In the genomic region with DNA sequence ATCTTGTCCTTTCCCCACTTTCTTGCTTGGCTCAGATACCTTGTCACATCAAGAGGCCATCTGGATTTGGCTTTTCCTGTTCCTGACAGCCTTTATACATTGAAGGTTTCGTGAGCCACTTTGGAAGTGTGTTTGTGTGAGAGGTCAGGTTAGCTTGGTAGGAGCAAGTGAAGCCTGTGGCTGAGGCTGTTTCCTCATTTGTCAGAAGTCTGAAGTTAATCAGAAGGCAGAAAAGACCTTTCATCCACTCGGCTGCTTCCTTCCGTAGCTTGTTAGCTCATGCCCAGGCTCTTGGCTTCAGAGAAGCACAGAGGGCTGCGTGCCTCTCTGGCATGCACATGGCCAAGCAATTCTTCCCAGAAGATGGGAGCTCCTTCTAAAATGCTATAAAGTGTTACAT, we compare ENCODE assay signal across 12 mouse cellular contexts. TPM values are rescaled to one million over a fixed set of nuclear protein-coding genes. Genes with fewer than 3 reads are reported as not detected.
A peak's percentile ranks its signal among the peaks of the same experiment; 100 is the strongest.
DNase-seq lines count a peak whose midpoint lies in the region; ATAC-seq and TF ChIP-seq lines count a peak whose summit lies in the region.
"Had no signal": no experiment of that assay in that cellular context is flagged by ENCODE, and none has a peak within 500 bp of the region (broad histone marks: within the 10 kb centered on the region; RNA-seq: fewer than 3 reads in every experiment).

No protein-coding gene starts in this region.

- no peak for ATAC-seq in heart, embryonic 12.5 days (ENCODE audit: insufficient number of reproducible peaks, low FRiP score)

- H3K4me2 ChIP-seq in heart, embryonic 12.5 days: no peak overlapping the region
- H3K4me2 ChIP-seq: embryonic facial prominence, embryonic 12.5 days had no signal

- H3K4me3 ChIP-seq in gastrocnemius, adult 2 months: no peak overlapping the region
- no peak overlapping the region for H3K4me3 ChIP-seq in spleen, adult 2 months (ENCODE audit: extremely low read depth, insufficient read depth, insufficient read length)
- H3K4me3 ChIP-seq in heart, embryonic 12.5 days: no peak overlapping the region
- H3K4me3 ChIP-seq: embryonic facial prominence, embryonic 12.5 days; hindbrain, embryonic 10.5 days had no signal

- WGBS in spleen, adult 2 months: 23% methylated on average over 4 of the region's 4 CpGs
- 59% methylated on average over 4 of the region's 4 CpGs for WGBS in heart, embryonic 12.5 days

- H3K27ac ChIP-seq in gastrocnemius, adult 2 months: no peak overlapping the region
- H3K27ac ChIP-seq in spleen, adult 2 months (ENCODE audit: insufficient read depth, low read length): peak overlapping the region; percentile 56
- no peak overlapping the region for H3K27ac ChIP-seq in heart, embryonic 12.5 days (ENCODE audit: poor library complexity, severe bottlenecking)
- H3K27ac ChIP-seq: embryonic facial prominence, embryonic 12.5 days; hindbrain, embryonic 10.5 days had no signal

- H3K9ac ChIP-seq in heart, embryonic 12.5 days: no peak overlapping the region
- H3K9ac ChIP-seq: embryonic facial prominence, embryonic 12.5 days had no signal

- intact Hi-C loops in gastrocnemius, adult 2 months (cut with DNase I): no loop called here
- intact Hi-C loops in gastrocnemius, postnatal 14 days (cut with DNase I; ENCODE audit: low total_unique reads): no loop called here

- H3K27me3 ChIP-seq in spleen, adult 2 months (ENCODE audit: control insufficient read depth, insufficient read depth, low read length): no peaks in the 10 kb centered on the region
- H3K27me3 ChIP-seq in splenic B cell, adult 2 months (ENCODE audit: control insufficient read depth, insufficient read depth, low read length, poor library complexity, severe bottlenecking): no peaks in the 10 kb centered on the region
- no peaks in the 10 kb centered on the region for H3K27me3 ChIP-seq in heart, embryonic 12.5 days (replicated peaks)
- H3K27me3 ChIP-seq: CH12.LX; embryonic facial prominence, embryonic 12.5 days had no signal

- TF ChIP-seq CTCF in gastrocnemius, adult 2 months (IDR thresholded peaks at IDR 0.05): no peak
- no peak for TF ChIP-seq CTCF in spleen, adult 2 months (IDR thresholded peaks at IDR 0.05; ENCODE audit: extremely low read depth, insufficient read depth, insufficient read length, insufficient replicate concordance)

- TF ChIP-seq POLR2A in spleen, adult 2 months (IDR thresholded peaks at IDR 0.05; ENCODE audit: low read depth, low read length): no peak

- H3K36me3 ChIP-seq in spleen, adult 2 months (ENCODE audit: control insufficient read depth, insufficient read depth, low read length): no peaks in the 10 kb centered on the region
- H3K36me3 ChIP-seq in splenic B cell, adult 2 months (ENCODE audit: control insufficient read depth, insufficient read depth, low read length, poor library complexity, severe bottlenecking): no peaks in the 10 kb centered on the region
- peaks cover 12% of the 10 kb centered on the region for H3K36me3 ChIP-seq in heart, embryonic 12.5 days

- 0 out of 2 replicates have a peak, but pooled peaks cover 2% of the 10 kb centered on the region for H3K9me3 ChIP-seq in heart, embryonic 12.5 days (replicated peaks)
- H3K9me3 ChIP-seq: embryonic facial prominence, embryonic 12.5 days had no signal

- peaks cover 36% of the 10 kb centered on the region for H3K4me1 ChIP-seq in spleen, adult 2 months (ENCODE audit: control insufficient read depth, insufficient read depth, insufficient read length)
- H3K4me1 ChIP-seq in heart, embryonic 12.5 days (replicated peaks): peaks cover 12% of the 10 kb centered on the region

- peak; percentile 5 for DNase-seq in gastrocnemius, adult 2 months
- DNase-seq in gastrocnemius, postnatal 14 days: no peak
- DNase-seq in spleen, adult 2 months (ENCODE audit: low read depth in 1 of 2, low spot score in 2 of 2): no peak
- DNase-seq in spleen, postnatal 14 days (ENCODE audit: low spot score in 2 of 2): no peak
- DNase-seq in c-Kit-positive CD71-negative TER-119-negative erythroid progenitor cells, embryonic 14.5 days (ENCODE audit: low read depth): peak; percentile 71
- peak; percentile 11 for DNase-seq in splenic B cell, adult 2 months (ENCODE audit: low read depth, low spot score)
- DNase-seq in layer of hippocampus, adult 9-10 months (ENCODE audit: low spot score): no peak
- DNase-seq: cerebellum, adult 11 months had no signal

RNA-seq across cellular contexts. Expression of a gene that starts 4.8 kb away (rescaled TPM):
- total RNA-seq in gastrocnemius, adult 2 months (2021): 10 to 100 TPM; 23.4 to 31.9 TPM
- total RNA-seq in gastrocnemius, postnatal 14 days (2021): 10 to 100 TPM; 15.8 to 17.9 TPM
- polyA plus RNA-seq in spleen, adult 2 months (2012; rRNA removed): 14.1 and 19.5 TPM in 2 replicates
- polyA plus RNA-seq in heart, embryonic 12.5 days (2016; fragmentation: Nextera tagmentation; extraction: Ambion mirVana): 13.5 and 14.1 TPM in 2 replicates

RNA-seq across cellular contexts. Expression of a gene that starts 40.0 kb away (rescaled TPM):
- 10 to 100 TPM in 1 of 2 experiments, 1 to 10 TPM in 1; 6.6 to 15.0 TPM for total RNA-seq in gastrocnemius, adult 2 months (2021)
- 1 to 10 TPM; 4.9 to 9.7 TPM for total RNA-seq in gastrocnemius, postnatal 14 days (2021)
- polyA plus RNA-seq in spleen, adult 2 months (2012; rRNA removed): 1.6 TPM in 2 replicates
- 1.7 TPM in 2 replicates for polyA plus RNA-seq in heart, embryonic 12.5 days (2016; fragmentation: Nextera tagmentation; extraction: Ambion mirVana)

Comparison
In these comparisons a context has a peak if more than half of its experiments do, and no peak if none do; other contexts are left out.
1. DNase-seq: peak in gastrocnemius, adult 2 months (single experiment), c-Kit-positive CD71-negative TER-119-negative erythroid progenitor cells, embryonic 14.5 days (single experiment) and splenic B cell, adult 2 months (single experiment); none in gastrocnemius, postnatal 14 days (single experiment), spleen, adult 2 months (0 of 2), spleen, postnatal 14 days (0 of 2) and layer of hippocampus, adult 9-10 months (single experiment).